Mouse (Mus musculus): Measurements from ENCODE around the gene Olfr684.

DNA sequence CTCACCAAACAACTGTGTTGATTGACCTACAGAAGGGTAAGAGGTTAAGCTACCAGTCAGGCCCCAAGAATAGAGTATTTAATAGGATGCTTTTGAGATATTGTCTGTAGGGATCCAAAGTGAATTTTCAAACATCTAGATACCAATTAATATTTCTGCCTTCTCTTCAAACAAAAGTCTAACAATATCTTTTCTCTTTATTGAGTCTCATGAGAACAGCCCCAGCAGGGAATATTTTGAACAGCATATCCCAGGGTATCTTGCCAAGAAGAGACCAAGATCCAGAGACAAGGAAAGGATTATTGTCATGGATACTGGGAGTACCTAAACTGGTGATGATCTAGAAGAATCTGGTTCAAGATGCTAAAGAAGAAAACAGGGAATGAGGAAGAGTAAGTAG is 43.9 kb upstream of the Olfr684 start, which contains the start of gene Olfr686:
- TF ChIP-seq POLR2A (IDR thresholded peaks at IDR 0.05; ENCODE audit: borderline replicate concordance, control insufficient read depth, low read depth, low read length) (no peak), CTCF (IDR thresholded peaks at IDR 0.05; ENCODE audit: control insufficient read depth, insufficient read depth, low read length) (no peak)
